Mouse (Mus musculus): ENCODE data around the gene Zdhhc17.

DNA sequence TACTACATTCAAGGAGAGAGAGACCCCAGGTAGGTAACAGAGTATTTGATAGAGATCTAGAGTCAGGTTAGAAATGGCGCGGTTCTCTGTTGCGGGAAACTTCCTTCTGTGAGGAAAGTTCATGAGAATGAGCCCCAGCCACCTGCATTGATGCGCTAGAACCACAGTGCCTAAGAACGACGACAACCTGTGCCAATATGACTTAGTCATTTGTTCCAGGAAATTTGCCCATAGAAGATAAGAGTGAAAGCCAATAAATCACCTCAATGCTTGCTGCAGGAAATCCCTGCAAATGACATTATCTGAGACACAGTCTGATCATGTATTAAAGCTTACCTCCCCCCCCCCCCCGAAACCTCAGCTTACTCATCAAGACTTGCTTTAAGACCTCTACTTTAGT, 38.0 kb upstream of the Zdhhc17 start:
- TF ChIP-seq CTCF (IDR thresholded peaks at IDR 0.05; ENCODE audit: borderline replicate concordance, control insufficient read depth, extremely low read depth, insufficient read depth, low read length, poor library complexity) (no peak), POLR2A (IDR thresholded peaks at IDR 0.05; ENCODE audit: control insufficient read depth, extremely low read depth, insufficient read depth, low read length, poor library complexity) (no peak)
